Mouse (Mus musculus): ENCODE data around the gene Gpr153. TPM values are rescaled to one million over a fixed set of nuclear protein-coding genes. Genes with fewer than 3 reads are reported as not detected.
A peak's percentile ranks its signal among the peaks of the same experiment; 100 is the strongest.
"Not testable (repeated sequence)": the region's sequence is repeated elsewhere in the genome, so short reads cannot be mapped to it uniquely, and the experiment has no call there.

Gene Gpr153
- 7.2 and 7.9 TPM in 2 replicates for polyA plus RNA-seq (2011; ENCODE audit: insufficient read depth, insufficient read length, low read depth, missing spikeins)

GRCm38 (mm10) chr4:152273621-152274236 is at the start of gene Gpr153:
Gene Gpr153 (plus strand): TSS chr4:152274232.
- H3K9ac ChIP-seq (ENCODE audit: low read depth, poor library complexity, severe bottlenecking), result peak within 1 kb of the TSS; percentile 86
- H3K27me3 ChIP-seq (ENCODE audit: control insufficient read depth, insufficient read depth, low read length, poor library complexity, severe bottlenecking), result no peaks in the 10 kb centered on the region
- peak within 1 kb of the TSS; percentile 69 for H3K4me3 ChIP-seq (ENCODE audit: low read depth, low read length)
- H3K36me3 ChIP-seq (ENCODE audit: control insufficient read depth, insufficient read depth, low read length, poor library complexity, severe bottlenecking), result no peaks in the 10 kb centered on the region
- no peak within 1 kb of the TSS for H3K27ac ChIP-seq (ENCODE audit: insufficient read depth, low read length)
- no peaks in the 10 kb centered on the region for H3K9me3 ChIP-seq (replicated peaks; ENCODE audit: control insufficient read depth, insufficient read depth, low read length, poor library complexity, severe bottlenecking)
- H3K4me1 ChIP-seq (ENCODE audit: control insufficient read depth, insufficient read depth, low read length), result peaks cover 4% of the 10 kb centered on the region
- TF ChIP-seq EP300 (IDR thresholded peaks at IDR 0.05; ENCODE audit: insufficient read depth, low read depth, low read length) (no peak), CTCF (IDR thresholded peaks at IDR 0.05; ENCODE audit: low read depth, low read length) (no peak), POLR2A (IDR thresholded peaks at IDR 0.05; ENCODE audit: insufficient read depth, low read length) (no peak)

GRCm38 (mm10) chr4:152226901-152227486 is 47.0 kb upstream of the Gpr153 start:
- Histone ChIP-seq H3K4me3 (ENCODE audit: low read depth, low read length) (no peak overlapping the region), H3K36me3 (ENCODE audit: control insufficient read depth, insufficient read depth, low read length, poor library complexity, severe bottlenecking) (no peaks in the 10 kb centered on the region), H3K9me3 (replicated peaks; ENCODE audit: control insufficient read depth, insufficient read depth, low read length, poor library complexity, severe bottlenecking) (no peaks in the 10 kb centered on the region), H3K9ac (ENCODE audit: low read depth, poor library complexity, severe bottlenecking) (no peak overlapping the region), H3K27me3 (ENCODE audit: control insufficient read depth, insufficient read depth, low read length, poor library complexity, severe bottlenecking) (no peaks in the 10 kb centered on the region), H3K4me1 (ENCODE audit: control insufficient read depth, insufficient read depth, low read length) (peaks cover 5% of the 10 kb centered on the region), H3K27ac (ENCODE audit: insufficient read depth, low read length) (no peak overlapping the region)
- no peak for TF ChIP-seq CTCF (IDR thresholded peaks at IDR 0.05; ENCODE audit: low read depth, low read length)
- TF ChIP-seq POLR2A (IDR thresholded peaks at IDR 0.05; ENCODE audit: insufficient read depth, low read length), result no peak
- no peak for TF ChIP-seq EP300 (IDR thresholded peaks at IDR 0.05; ENCODE audit: insufficient read depth, low read depth, low read length)

GRCm38 (mm10) chr4:152227749-152228527 is 46.1 kb upstream of the Gpr153 start:
- H3K9ac ChIP-seq (ENCODE audit: low read depth, poor library complexity, severe bottlenecking), result no peak overlapping the region
- H3K4me1 ChIP-seq (ENCODE audit: control insufficient read depth, insufficient read depth, low read length), result peaks cover 5% of the 10 kb centered on the region
- no peaks in the 10 kb centered on the region for H3K27me3 ChIP-seq (ENCODE audit: control insufficient read depth, insufficient read depth, low read length, poor library complexity, severe bottlenecking)
- TF ChIP-seq POLR2A (IDR thresholded peaks at IDR 0.05; ENCODE audit: insufficient read depth, low read length), result no peak
- no peak for TF ChIP-seq CTCF (IDR thresholded peaks at IDR 0.05; ENCODE audit: low read depth, low read length)
- no peak for TF ChIP-seq EP300 (IDR thresholded peaks at IDR 0.05; ENCODE audit: insufficient read depth, low read depth, low read length)
- no peaks in the 10 kb centered on the region for H3K9me3 ChIP-seq (replicated peaks; ENCODE audit: control insufficient read depth, insufficient read depth, low read length, poor library complexity, severe bottlenecking)
- H3K36me3 ChIP-seq (ENCODE audit: control insufficient read depth, insufficient read depth, low read length, poor library complexity, severe bottlenecking), result no peaks in the 10 kb centered on the region
- H3K27ac ChIP-seq (ENCODE audit: insufficient read depth, low read length), result no peak overlapping the region
- H3K4me3 ChIP-seq (ENCODE audit: low read depth, low read length), result no peak overlapping the region

GRCm38 (mm10) chr4:152230331-152230730 is 43.7 kb upstream of the Gpr153 start:
- not testable (repeated sequence) for H3K36me3 ChIP-seq (ENCODE audit: control insufficient read depth, insufficient read depth, low read length, poor library complexity, severe bottlenecking); H3K4me3 ChIP-seq (ENCODE audit: low read depth, low read length); H3K27me3 ChIP-seq (ENCODE audit: control insufficient read depth, insufficient read depth, low read length, poor library complexity, severe bottlenecking); H3K9ac ChIP-seq (ENCODE audit: low read depth, poor library complexity, severe bottlenecking); H3K9me3 ChIP-seq (replicated peaks; ENCODE audit: control insufficient read depth, insufficient read depth, low read length, poor library complexity, severe bottlenecking); H3K4me1 ChIP-seq (ENCODE audit: control insufficient read depth, insufficient read depth, low read length)
- 0 out of 2 replicates have a peak overlapping the region, but pooled peaks have one; percentile 23 for H3K27ac ChIP-seq (ENCODE audit: insufficient read depth, low read length)

- no peak overlapping the region for H3K27ac ChIP-seq (ENCODE audit: insufficient read depth, low read length)
- peaks cover 5% of the 10 kb centered on the region for H3K4me1 ChIP-seq (ENCODE audit: control insufficient read depth, insufficient read depth, low read length)
- H3K9me3 ChIP-seq (replicated peaks; ENCODE audit: control insufficient read depth, insufficient read depth, low read length, poor library complexity, severe bottlenecking), result no peaks in the 10 kb centered on the region
- H3K9ac ChIP-seq (ENCODE audit: low read depth, poor library complexity, severe bottlenecking), result no peak overlapping the region
- no peaks in the 10 kb centered on the region for H3K36me3 ChIP-seq (ENCODE audit: control insufficient read depth, insufficient read depth, low read length, poor library complexity, severe bottlenecking)
- H3K27me3 ChIP-seq (ENCODE audit: control insufficient read depth, insufficient read depth, low read length, poor library complexity, severe bottlenecking), result no peaks in the 10 kb centered on the region
- no peak overlapping the region for H3K4me3 ChIP-seq (ENCODE audit: low read depth, low read length)
- TF ChIP-seq POLR2A (IDR thresholded peaks at IDR 0.05; ENCODE audit: insufficient read depth, low read length), result no peak
Measured at GRCm38 (mm10) chr4:152231326-152231725, 42.7 kb upstream of the Gpr153 start.

GRCm38 (mm10) chr4:152232411-152232903 is 41.6 kb upstream of the Gpr153 start:
- Histone ChIP-seq H3K4me3 (ENCODE audit: low read depth, low read length) (no peak overlapping the region), H3K36me3 (ENCODE audit: control insufficient read depth, insufficient read depth, low read length, poor library complexity, severe bottlenecking) (no peaks in the 10 kb centered on the region), H3K9ac (ENCODE audit: low read depth, poor library complexity, severe bottlenecking) (no peak overlapping the region), H3K27ac (ENCODE audit: insufficient read depth, low read length) (no peak overlapping the region), H3K4me1 (ENCODE audit: control insufficient read depth, insufficient read depth, low read length) (peaks cover 5% of the 10 kb centered on the region), H3K9me3 (replicated peaks; ENCODE audit: control insufficient read depth, insufficient read depth, low read length, poor library complexity, severe bottlenecking) (no peaks in the 10 kb centered on the region), H3K27me3 (ENCODE audit: control insufficient read depth, insufficient read depth, low read length, poor library complexity, severe bottlenecking) (no peaks in the 10 kb centered on the region)
- TF ChIP-seq EP300 (IDR thresholded peaks at IDR 0.05; ENCODE audit: insufficient read depth, low read depth, low read length) (no peak), POLR2A (IDR thresholded peaks at IDR 0.05; ENCODE audit: insufficient read depth, low read length) (no peak), CTCF (IDR thresholded peaks at IDR 0.05; ENCODE audit: low read depth, low read length) (no peak)

All from ES-Bruce4 (cell line).